Mouse (Mus musculus) limb, embryonic 11.5 days (tissue): ENCODE data around the gene Vwf. TPM values are rescaled to one million over a fixed set of nuclear protein-coding genes. Genes with fewer than 3 reads are reported as not detected.

Source experiments
- ATAC-seq: fragments of 200-750 bp; cut with Nextera tagmentation; 2 replicates; pipeline ENCODE4 v1.8.0; 2017; ENCODE audit warnings: low read depth; ENCODE audit not compliant: insufficient number of reproducible peaks, low FRiP score, low TSS enrichment
- DNase-seq: peaks from one replicate; pipeline ENCODE4 v3.0.0-alpha.2; 2015; ENCODE audit warnings: low spot score
- H3K27ac ChIP-seq: fragments of 300-500 bp; sonication (generic); replicated peaks from 2 replicates; pipeline ENCODE4 v1.5.1; 2014; ENCODE audit warnings: low read depth, mild to moderate bottlenecking, low read length
- H3K27me3 ChIP-seq: fragments of 300-500 bp; sonication (generic); 2 replicates; pipeline ENCODE4 v1.6.1; 2014; ENCODE audit warnings: mild to moderate bottlenecking, low read length, mixed read lengths; ENCODE audit not compliant: control insufficient read depth, insufficient read depth
- H3K36me3 ChIP-seq: fragments of 300-500 bp; sonication (generic); 2 replicates; pipeline ENCODE4 v1.6.1; 2014; ENCODE audit warnings: mild to moderate bottlenecking, low read length, moderate library complexity, mixed read lengths; ENCODE audit not compliant: control insufficient read depth, insufficient read depth
- H3K4me1 ChIP-seq: fragments of 300-500 bp; sonication (generic); 2 replicates; pipeline ENCODE4 v1.6.1; 2014; ENCODE audit warnings: low read length, mixed read lengths; ENCODE audit not compliant: control insufficient read depth, insufficient read depth
- H3K4me2 ChIP-seq: fragments of 300-500 bp; sonication (generic); 2 replicates; pipeline ENCODE4 v1.6.1; 2014; ENCODE audit warnings: low read depth, mild to moderate bottlenecking, moderate library complexity; ENCODE audit not compliant: severe bottlenecking
- H3K4me3 ChIP-seq: fragments of 300-500 bp; sonication (generic); 2 replicates; pipeline ENCODE4 v1.5.1; 2014; ENCODE audit warnings: low read depth, low read length
- H3K9ac ChIP-seq: fragments of 300-500 bp; sonication (generic); 2 replicates; pipeline ENCODE4 v1.6.1; 2014; ENCODE audit warnings: mild to moderate bottlenecking, low read length
- H3K9me3 ChIP-seq: fragments of 300-500 bp; sonication (generic); 2 replicates; pipeline ENCODE4 v1.6.1; 2016; ENCODE audit warnings: low read length; ENCODE audit not compliant: control insufficient read depth
- WGBS: fragments of 180-500 bp; shearing (Covaris S2); extraction: QIAGEN DNeasy Blood & Tissue Kit; methylation state at CpG from one replicate; pipeline ENCODE4 v1.1.7; 2014; 5-methylcytosine and 5-hydroxymethylcytosine counted together
- polyA plus RNA-seq: library from polyadenylated mRNA; unstranded; fragments of >200 nt; fragmentation: Nextera tagmentation; extraction: Ambion mirVana; gene quantifications from 2 replicates; pipeline ENCODE4 v1.2.1, GENCODE M21; 2014

Vwf gene
- polyA plus RNA-seq, 1 experiment from 2014 or later: 6.1 TPM

- WGBS: 92% methylated on average over 15 of the region's 15 CpGs
- no peaks in the 10 kb centered on the region for H3K27me3 ChIP-seq
- H3K36me3 ChIP-seq: no peaks in the 10 kb centered on the region
- ATAC-seq (no peak), DNase-seq (no peak)
- no peak overlapping the region for H3K27ac ChIP-seq
- H3K9ac ChIP-seq: no peak overlapping the region
- no peak overlapping the region for H3K4me3 ChIP-seq
- H3K4me2 ChIP-seq: no peak overlapping the region
- H3K9me3 ChIP-seq: no peaks in the 10 kb centered on the region
- H3K4me1 ChIP-seq: 0 out of 2 replicates have a peak, but pooled peaks cover 3% of the 10 kb centered on the region
Observed at GRCm38 (mm10) chr6:125584266-125584665, 37.7 kb downstream of the Vwf start.

DNA sequence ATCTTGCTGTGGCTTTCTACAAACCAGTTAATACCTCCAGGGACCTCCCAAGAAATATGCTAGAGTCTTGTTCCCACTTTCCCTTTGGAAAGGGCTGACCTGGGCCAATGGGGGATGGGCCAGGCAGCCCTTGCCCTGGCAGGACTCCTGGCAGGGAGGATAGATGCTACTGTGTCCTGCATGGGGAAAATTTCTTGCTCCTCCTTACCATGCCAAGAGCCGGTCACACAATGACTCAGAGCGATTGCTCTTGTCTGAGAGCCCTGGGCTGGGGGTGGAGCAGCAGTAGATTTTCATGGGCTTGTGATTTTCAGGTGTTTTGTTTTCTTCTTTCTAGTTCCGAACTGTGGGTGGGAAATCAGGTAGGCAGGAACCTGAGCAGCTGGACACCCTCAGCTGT, 39.0 kb downstream of the Vwf start:
- 0 out of 2 replicates have a peak, but pooled peaks cover 3% of the 10 kb centered on the region for H3K4me1 ChIP-seq
- H3K4me2 ChIP-seq: no peak overlapping the region
- no peak overlapping the region for H3K4me3 ChIP-seq
- H3K36me3 ChIP-seq: no peaks in the 10 kb centered on the region
- H3K27ac ChIP-seq: no peak overlapping the region
- WGBS: 71% methylated on average over 3 of the region's 3 CpGs
- H3K27me3 ChIP-seq: no peaks in the 10 kb centered on the region
- ATAC-seq (no peak), DNase-seq (no peak)
- H3K9me3 ChIP-seq: no peaks in the 10 kb centered on the region
- no peak overlapping the region for H3K9ac ChIP-seq

GRCm38 (mm10) chr6:125586042-125586566, 39.5 kb downstream of the Vwf start:
- no peak overlapping the region for H3K27ac ChIP-seq
- WGBS: 94% methylated on average over 4 of the region's 4 CpGs
- DNase-seq (no peak), ATAC-seq (no peak)
- H3K36me3 ChIP-seq: no peaks in the 10 kb centered on the region
- no peaks in the 10 kb centered on the region for H3K9me3 ChIP-seq
- no peaks in the 10 kb centered on the region for H3K27me3 ChIP-seq
- H3K4me1 ChIP-seq: 0 out of 2 replicates have a peak, but pooled peaks cover 3% of the 10 kb centered on the region
- H3K4me3 ChIP-seq: no peak overlapping the region
- no peak overlapping the region for H3K4me2 ChIP-seq
- H3K9ac ChIP-seq: no peak overlapping the region

DNA sequence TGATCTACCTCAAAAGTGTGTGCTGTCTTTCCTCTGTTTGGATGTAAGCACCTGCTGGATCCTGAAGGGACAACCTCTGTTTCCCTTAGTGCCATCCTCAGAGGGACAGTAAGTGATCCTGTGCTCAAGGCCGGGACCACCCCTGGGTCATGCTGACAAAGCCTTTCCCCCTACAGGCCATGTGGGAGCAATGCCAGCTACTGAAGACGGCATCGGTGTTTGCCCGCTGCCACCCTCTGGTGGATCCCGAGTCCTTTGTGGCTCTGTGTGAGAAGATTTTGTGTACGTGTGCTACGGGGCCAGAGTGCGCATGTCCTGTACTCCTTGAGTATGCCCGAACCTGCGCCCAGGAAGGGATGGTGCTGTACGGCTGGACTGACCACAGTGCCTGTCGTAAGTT, 41.7 kb downstream of the Vwf start:
- no peak for ATAC-seq
- 0 out of 2 replicates have a peak, but pooled peaks cover 3% of the 10 kb centered on the region for H3K4me1 ChIP-seq
- no peak for DNase-seq
- no peak overlapping the region for H3K9ac ChIP-seq
- no peaks in the 10 kb centered on the region for H3K27me3 ChIP-seq
- no peaks in the 10 kb centered on the region for H3K36me3 ChIP-seq
- H3K4me2 ChIP-seq: no peak overlapping the region
- no peak overlapping the region for H3K27ac ChIP-seq
- no peaks in the 10 kb centered on the region for H3K9me3 ChIP-seq
- no peak overlapping the region for H3K4me3 ChIP-seq
- 92% methylated on average over 12 of the region's 12 CpGs for WGBS

- Histone ChIP-seq H3K9me3 (no peaks in the 10 kb centered on the region), H3K4me2 (no peak overlapping the region), H3K4me1 (0 out of 2 replicates have a peak, but pooled peaks cover 3% of the 10 kb centered on the region), H3K27ac (no peak overlapping the region), H3K4me3 (no peak overlapping the region), H3K27me3 (no peaks in the 10 kb centered on the region), H3K9ac (no peak overlapping the region), H3K36me3 (no peaks in the 10 kb centered on the region)
- DNase-seq (no peak), ATAC-seq (no peak)
- 80% methylated on average over 8 of the region's 8 CpGs for WGBS
Observed at GRCm38 (mm10) chr6:125589075-125589474, 42.5 kb downstream of the Vwf start.

DNA sequence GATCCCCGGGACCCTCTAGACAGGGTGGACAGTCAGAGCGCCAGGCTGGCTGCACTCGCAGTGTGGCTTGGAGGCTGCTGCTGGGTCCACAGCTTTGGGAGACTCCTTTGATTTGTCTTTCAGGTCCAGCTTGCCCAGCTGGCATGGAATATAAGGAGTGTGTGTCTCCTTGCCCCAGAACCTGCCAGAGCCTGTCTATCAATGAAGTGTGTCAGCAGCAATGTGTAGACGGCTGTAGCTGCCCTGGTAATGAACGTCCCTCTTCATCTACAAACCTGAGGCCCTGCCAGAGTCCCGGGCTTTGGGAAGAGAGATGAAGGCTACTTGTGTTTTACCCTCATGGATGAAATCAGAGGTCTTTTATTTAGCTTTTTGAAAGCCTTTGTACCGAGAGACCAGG, 43.5 kb downstream of the Vwf start:
- H3K36me3 ChIP-seq: no peaks in the 10 kb centered on the region
- no peak overlapping the region for H3K4me2 ChIP-seq
- H3K4me3 ChIP-seq: no peak overlapping the region
- 0 out of 2 replicates have a peak, but pooled peaks cover 3% of the 10 kb centered on the region for H3K4me1 ChIP-seq
- 91% methylated on average over 7 of the region's 7 CpGs for WGBS
- no peak overlapping the region for H3K27ac ChIP-seq
- no peaks in the 10 kb centered on the region for H3K27me3 ChIP-seq
- DNase-seq (no peak), ATAC-seq (no peak)
- H3K9me3 ChIP-seq: no peaks in the 10 kb centered on the region
- H3K9ac ChIP-seq: no peak overlapping the region

DNA sequence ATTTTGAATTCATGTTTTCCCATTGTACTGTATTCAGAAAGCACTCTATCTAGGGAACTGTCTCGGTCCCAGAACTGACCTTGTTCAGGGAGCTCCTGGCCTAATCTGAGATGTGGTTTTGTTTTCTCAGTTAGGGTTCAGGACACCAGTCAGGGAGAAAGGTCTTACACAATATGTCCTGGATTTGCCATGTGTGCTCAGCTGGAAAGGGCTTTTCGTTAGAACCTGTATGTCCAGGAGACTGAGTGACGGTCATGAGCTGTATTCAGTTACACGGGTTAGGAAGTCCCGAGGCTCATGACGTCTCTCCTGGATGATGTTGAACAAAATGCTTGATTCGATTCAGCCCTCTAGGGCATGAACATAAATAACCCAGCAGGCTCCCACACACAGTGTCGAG, 43.9 kb downstream of the Vwf start:
- no peak for DNase-seq
- H3K4me2 ChIP-seq: no peak overlapping the region

DNA sequence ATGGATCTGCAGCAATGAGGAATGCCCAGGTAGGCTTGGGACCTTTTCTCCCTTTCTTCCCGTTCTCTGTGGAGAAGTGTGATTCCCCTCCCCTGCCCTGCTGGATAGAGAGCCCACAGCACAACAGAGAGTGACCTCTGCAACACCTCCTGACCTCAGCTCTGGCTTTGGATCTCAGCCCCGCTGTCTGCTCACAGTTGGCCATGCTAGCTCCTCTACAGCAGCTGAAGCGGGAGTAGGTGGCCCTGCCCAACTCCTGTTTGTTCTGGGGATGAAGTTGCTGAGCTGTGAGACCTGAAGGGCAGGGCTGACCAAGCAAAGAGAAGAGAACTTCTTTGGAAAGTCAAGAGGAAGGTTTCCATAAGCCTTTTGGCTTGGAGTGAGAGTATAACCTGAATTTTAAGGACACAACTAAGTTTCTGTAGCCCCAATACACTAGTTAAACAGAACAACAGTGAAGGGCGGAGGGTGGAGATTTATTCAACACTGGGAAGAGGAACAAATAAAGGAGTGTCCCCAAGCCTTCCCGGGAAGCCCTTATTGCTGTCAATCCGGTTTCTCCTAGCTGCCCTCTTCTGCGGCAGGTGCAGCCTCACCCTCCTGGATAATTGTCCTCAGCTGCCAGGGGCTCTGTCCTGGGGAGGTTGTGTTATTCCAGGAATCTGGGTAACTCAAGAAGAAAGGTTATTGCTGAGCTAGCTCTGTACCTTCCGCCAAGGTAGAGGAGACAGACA, 45.2 kb downstream of the Vwf start:
- Histone ChIP-seq H3K27ac (no peak overlapping the region), H3K9me3 (no peaks in the 10 kb centered on the region), H3K27me3 (no peaks in the 10 kb centered on the region), H3K4me1 (no peaks in the 10 kb centered on the region), H3K9ac (no peak overlapping the region), H3K4me2 (no peak overlapping the region), H3K36me3 (no peaks in the 10 kb centered on the region), H3K4me3 (no peak overlapping the region)
- DNase-seq (no peak), ATAC-seq (no peak)
- WGBS: 63% methylated on average over 8 of the region's 8 CpGs

More for the DNA sequence above, 43.9 kb downstream of the Vwf start:
- Histone ChIP-seq H3K4me1 (0 out of 2 replicates have a peak, but pooled peaks cover 2% of the 10 kb centered on the region), H3K9me3 (no peaks in the 10 kb centered on the region), H3K27ac (no peak overlapping the region), H3K9ac (no peak overlapping the region), H3K4me3 (no peak overlapping the region), H3K36me3 (no peaks in the 10 kb centered on the region), H3K27me3 (no peaks in the 10 kb centered on the region)
- 79% methylated on average over 8 of the region's 8 CpGs for WGBS
- no peak for ATAC-seq
